In the genomic region with DNA sequence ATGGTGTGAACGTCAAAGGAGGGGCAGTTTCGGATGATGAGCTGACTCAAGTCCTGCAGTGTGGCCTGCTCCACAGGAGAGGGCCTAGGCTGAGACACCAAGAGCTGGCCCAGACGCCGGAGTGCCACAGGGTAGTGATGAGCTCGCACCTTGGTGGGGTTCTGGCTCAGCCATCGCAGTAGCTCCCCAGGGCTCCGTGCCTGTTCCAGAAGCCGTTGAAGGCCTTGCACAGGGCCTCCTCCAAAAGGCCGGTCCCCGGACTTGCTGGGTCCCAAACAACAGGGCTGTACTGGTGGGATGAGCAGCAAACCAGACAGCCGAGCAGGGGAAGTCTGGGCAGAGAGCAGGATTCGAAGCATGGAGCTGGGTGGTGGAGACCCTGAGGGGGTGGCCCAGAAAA, we compare ENCODE assay signal across 8 mouse cellular contexts. TPM values are rescaled to one million over a fixed set of nuclear protein-coding genes. Genes with fewer than 3 reads are reported as not detected.
DNase-seq lines count a peak whose midpoint lies in the region; ATAC-seq and TF ChIP-seq lines count a peak whose summit lies in the region.
"Had no signal": no experiment of that assay in that cellular context is flagged by ENCODE, and none has a peak within 500 bp of the region (broad histone marks: within the 10 kb centered on the region; RNA-seq: fewer than 3 reads in every experiment).

No protein-coding gene starts in this region.

- WGBS in lung, embryonic 16.5 days, result 75% methylated on average over 12 of the region's 12 CpGs
- WGBS in limb, embryonic 10.5 days, result 88% methylated on average over 12 of the region's 12 CpGs
- WGBS in small intestine, adult 2 months, result 84% methylated on average over 12 of the region's 12 CpGs

- H3K9me3 ChIP-seq in lung, embryonic 16.5 days (ENCODE audit: control insufficient read depth, low read length), result no peaks in the 10 kb centered on the region
- no peaks in the 10 kb centered on the region for H3K9me3 ChIP-seq in limb, embryonic 10.5 days (replicated peaks)

- peaks cover 18% of the 10 kb centered on the region for H3K36me3 ChIP-seq in lung, embryonic 16.5 days (ENCODE audit: control insufficient read depth, insufficient read depth, low read length)
- H3K36me3 ChIP-seq in limb, embryonic 10.5 days, result peaks cover 50% of the 10 kb centered on the region
- H3K36me3 ChIP-seq in small intestine, adult 2 months (ENCODE audit: control insufficient read depth, insufficient read depth, low read length), result peaks cover 37% of the 10 kb centered on the region

- DNase-seq in lung, postnatal 14 days, result no peak
- no peak for DNase-seq in limb, embryonic 10.5 days (ENCODE audit: low spot score)
- no peak for DNase-seq in gastrocnemius, postnatal 4 days (ENCODE audit: low spot score in 2 of 2)
- no peak for DNase-seq in right cerebral cortex, adult 18-20 months
- DNase-seq: embryo, embryonic 11 days had no signal

- peak overlapping the region; percentile 98 for H3K9ac ChIP-seq in lung, embryonic 16.5 days (ENCODE audit: low read length)

- peak overlapping the region; percentile 96 for H3K4me3 ChIP-seq in lung, embryonic 16.5 days (ENCODE audit: low read length)
- H3K4me3 ChIP-seq in embryonic fibroblast, embryonic 13.5 days (ENCODE audit: insufficient read depth, low read length), result peak overlapping the region; percentile 75
- H3K4me3 ChIP-seq in limb, embryonic 10.5 days, result peak overlapping the region; percentile 91
- peak overlapping the region; percentile 97 for H3K4me3 ChIP-seq in small intestine, adult 2 months (ENCODE audit: low read depth, low read length)

- no peak for ATAC-seq in lung, embryonic 16.5 days (ENCODE audit: low read depth)

- no peak for TF ChIP-seq CTCF in embryonic fibroblast, embryonic 13.5 days (IDR thresholded peaks at IDR 0.05; ENCODE audit: borderline replicate concordance, insufficient read depth, low read length)
- no peak for TF ChIP-seq CTCF in small intestine, adult 2 months (IDR thresholded peaks at IDR 0.05; ENCODE audit: extremely low read depth, insufficient read length, insufficient replicate concordance, low read depth, low read length)

- TF ChIP-seq POLR2A in embryonic fibroblast, embryonic 13.5 days (IDR thresholded peaks at IDR 0.05; ENCODE audit: low read depth, low read length), result peak; percentile 19; the same call in 1 of the 2 replicates
- no peak for TF ChIP-seq POLR2A in small intestine, adult 2 months (IDR thresholded peaks at IDR 0.05; ENCODE audit: low read depth, low read length)

- H3K27me3 ChIP-seq in lung, embryonic 16.5 days (ENCODE audit: control insufficient read depth, insufficient read depth, low read depth, low read length), result no peaks in the 10 kb centered on the region
- H3K27me3 ChIP-seq in limb, embryonic 10.5 days (ENCODE audit: low read depth, poor library complexity, severe bottlenecking), result no peaks in the 10 kb centered on the region; the same call in 1 of the 2 replicates
- no peaks in the 10 kb centered on the region for H3K27me3 ChIP-seq in small intestine, adult 2 months (ENCODE audit: control insufficient read depth, insufficient read depth, low read length)

- H3K27ac ChIP-seq in lung, embryonic 16.5 days (ENCODE audit: low read length), result no peak overlapping the region
- H3K27ac ChIP-seq in embryonic fibroblast, embryonic 13.5 days (ENCODE audit: insufficient read depth, low read length), result no peak overlapping the region
- peak overlapping the region; percentile 96 for H3K27ac ChIP-seq in limb, embryonic 10.5 days
- H3K27ac ChIP-seq in small intestine, adult 2 months (ENCODE audit: insufficient read depth, low read depth, low read length), result peak overlapping the region; percentile 72; the same call in 1 of the 2 replicates

- peak overlapping the region; percentile 91 for H3K4me2 ChIP-seq in lung, embryonic 16.5 days (ENCODE audit: low read depth, low read length)

- peaks cover 28% of the 10 kb centered on the region for H3K4me1 ChIP-seq in lung, embryonic 16.5 days (replicated peaks; ENCODE audit: control insufficient read depth, insufficient read depth, low read length)
- peaks cover 4% of the 10 kb centered on the region; the same call in 1 of the 2 replicates for H3K4me1 ChIP-seq in embryonic fibroblast, embryonic 13.5 days (ENCODE audit: control insufficient read depth, insufficient read depth, low read length)
- peaks cover 45% of the 10 kb centered on the region for H3K4me1 ChIP-seq in limb, embryonic 10.5 days
- peaks cover 23% of the 10 kb centered on the region for H3K4me1 ChIP-seq in small intestine, adult 2 months (ENCODE audit: control insufficient read depth, insufficient read depth, insufficient read length, low read length)

RNA-seq across cellular contexts. Expression of gene Fastk, which starts 1.2 kb away (rescaled TPM):
- polyA plus RNA-seq in lung, embryonic 16.5 days (2015; fragmentation: Nextera tagmentation; extraction: Ambion mirVana), result 96.6 and 99.2 TPM in 2 replicates
- polyA plus RNA-seq in embryonic fibroblast, embryonic 13.5 days (2011; ENCODE audit: insufficient read length, low read depth, missing spikeins), result 63.3 and 91.1 TPM in 2 replicates
- polyA plus RNA-seq in limb, embryonic 10.5 days (2016; fragmentation: Nextera tagmentation; extraction: Ambion mirVana), result 101 and 118 TPM in 2 replicates
- polyA plus RNA-seq in small intestine, adult 2 months (2012; rRNA removed), result 159 and 230 TPM in 2 replicates
- 100 to 1,000 TPM; 129 to 132 TPM for total RNA-seq in gastrocnemius, postnatal 4 days (2021)

RNA-seq across cellular contexts. Expression of gene Tmub1, which starts 3.7 kb away (rescaled TPM):
- 18.0 and 19.6 TPM in 2 replicates for polyA plus RNA-seq in lung, embryonic 16.5 days (2015; fragmentation: Nextera tagmentation; extraction: Ambion mirVana)
- polyA plus RNA-seq in embryonic fibroblast, embryonic 13.5 days (2011; ENCODE audit: insufficient read length, low read depth, missing spikeins), result 5.9 and 9.8 TPM in 2 replicates
- 22.1 and 24.2 TPM in 2 replicates for polyA plus RNA-seq in limb, embryonic 10.5 days (2016; fragmentation: Nextera tagmentation; extraction: Ambion mirVana)
- 51.7 and 135 TPM in 2 replicates for polyA plus RNA-seq in small intestine, adult 2 months (2012; rRNA removed)
- total RNA-seq in gastrocnemius, postnatal 4 days (2021), result 1 to 10 TPM; 6.7 to 7.0 TPM

RNA-seq across cellular contexts. Expression of gene Agap3, which starts 8.1 kb away (rescaled TPM):
- polyA plus RNA-seq in lung, embryonic 16.5 days (2015; fragmentation: Nextera tagmentation; extraction: Ambion mirVana), result 18.6 and 22.1 TPM in 2 replicates
- polyA plus RNA-seq in embryonic fibroblast, embryonic 13.5 days (2011; ENCODE audit: insufficient read length, low read depth, missing spikeins), result 31.2 and 38.7 TPM in 2 replicates
- 39.8 and 42.7 TPM in 2 replicates for polyA plus RNA-seq in limb, embryonic 10.5 days (2016; fragmentation: Nextera tagmentation; extraction: Ambion mirVana)
- polyA plus RNA-seq in small intestine, adult 2 months (2012; rRNA removed), result 31.4 and 59.4 TPM in 2 replicates
- 10 to 100 TPM; 80.9 to 90.9 TPM for total RNA-seq in gastrocnemius, postnatal 4 days (2021)

RNA-seq across cellular contexts. Expression of gene Slc4a2, which starts 20.3 kb away (rescaled TPM):
- polyA plus RNA-seq in lung, embryonic 16.5 days (2015; fragmentation: Nextera tagmentation; extraction: Ambion mirVana), result 45.1 and 48.9 TPM in 2 replicates
- polyA plus RNA-seq in embryonic fibroblast, embryonic 13.5 days (2011; ENCODE audit: insufficient read length, low read depth, missing spikeins), result 59.0 and 69.3 TPM in 2 replicates
- polyA plus RNA-seq in limb, embryonic 10.5 days (2016; fragmentation: Nextera tagmentation; extraction: Ambion mirVana), result 33.7 and 43.9 TPM in 2 replicates
- 51.4 and 90.6 TPM in 2 replicates for polyA plus RNA-seq in small intestine, adult 2 months (2012; rRNA removed)
- total RNA-seq in gastrocnemius, postnatal 4 days (2021), result 10 to 100 TPM; 40.3 to 42.6 TPM

RNA-seq across cellular contexts. Expression of gene Cdk5, which starts 20.6 kb away (rescaled TPM):
- polyA plus RNA-seq in lung, embryonic 16.5 days (2015; fragmentation: Nextera tagmentation; extraction: Ambion mirVana), result 43.0 and 45.8 TPM in 2 replicates
- polyA plus RNA-seq in embryonic fibroblast, embryonic 13.5 days (2011; ENCODE audit: insufficient read length, low read depth, missing spikeins), result 70.7 and 76.7 TPM in 2 replicates
- polyA plus RNA-seq in limb, embryonic 10.5 days (2016; fragmentation: Nextera tagmentation; extraction: Ambion mirVana), result 37.2 and 48.5 TPM in 2 replicates
- polyA plus RNA-seq in small intestine, adult 2 months (2012; rRNA removed), result 34.0 and 64.7 TPM in 2 replicates
- total RNA-seq in gastrocnemius, postnatal 4 days (2021), result 10 to 100 TPM; 24.4 to 25.7 TPM

Comparison
In these comparisons a context has a peak if more than half of its experiments do, and no peak if none do; other contexts are left out.
1. H3K27ac ChIP-seq: peak in limb, embryonic 10.5 days (single experiment) and small intestine, adult 2 months (single experiment); none in lung, embryonic 16.5 days (single experiment) and embryonic fibroblast, embryonic 13.5 days (single experiment).
2. Peak in every context shown above with its lines, with median percentiles within 50 percentile points of each other: H3K4me3 ChIP-seq.